Mouse (Mus musculus) stomach, postnatal 0 days (tissue): Measurements from ENCODE around the gene Creb1.

Source experiments
- CTCF ChIP-seq: IDR thresholded peaks from 2 replicates; pipeline ENCODE4 v1.5.1; 2016; ENCODE audit warnings: antibody characterized with exemption, low read depth, mild to moderate bottlenecking, moderate library complexity
- EP300 ChIP-seq: optimal IDR thresholded peaks from 2 replicates; pipeline ENCODE3; 2016; ENCODE audit warnings: antibody characterized with exemption

- TF ChIP-seq CTCF (no peak), EP300 (no peak)
Observed at GRCm38 (mm10) chr1:64551908-64552307, 19.5 kb downstream of the Creb1 start.
